In the genomic region with DNA sequence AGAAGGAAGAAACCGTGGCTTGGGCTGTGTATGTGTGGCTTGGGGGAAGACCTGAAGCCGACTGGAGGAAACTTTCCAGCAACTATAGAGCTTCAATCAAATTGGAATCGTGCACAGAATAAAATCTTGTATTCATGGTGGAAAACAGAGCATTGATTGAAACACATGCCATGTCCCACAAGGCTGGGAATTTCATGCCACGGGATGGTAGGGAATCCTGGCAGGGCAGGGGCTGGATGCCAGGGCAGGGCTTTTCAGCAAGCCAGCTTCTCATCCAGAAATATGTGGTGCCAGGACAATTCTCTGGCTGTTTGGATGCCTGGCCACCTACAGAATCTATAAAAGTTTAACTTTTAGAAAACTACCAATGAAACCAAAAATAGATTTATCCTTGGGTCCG, we compare ENCODE assay signal across 17 mouse cellular contexts.
DNase-seq lines count a peak whose midpoint lies in the region; ATAC-seq and TF ChIP-seq lines count a peak whose summit lies in the region.
"Had no signal": no experiment of that assay in that cellular context is flagged by ENCODE, and none has a peak within 500 bp of the region (broad histone marks: within the 10 kb centered on the region; RNA-seq: fewer than 3 reads in every experiment).

No protein-coding gene starts in this region.

- peak overlapping the region; percentile 20; the same call in 1 of the 2 replicates for H3K27ac ChIP-seq in midbrain, embryonic 12.5 days (replicated peaks)
- H3K27ac ChIP-seq in midbrain, embryonic 16.5 days (ENCODE audit: low read length), result no peak overlapping the region
- H3K27ac ChIP-seq in forebrain, postnatal 0 days (ENCODE audit: low read depth, low read length), result no peak overlapping the region
- H3K27ac ChIP-seq in midbrain, embryonic 15.5 days, result no peak overlapping the region
- H3K27ac ChIP-seq: embryonic facial prominence, embryonic 15.5 days; heart, embryonic 13.5 days; lung, embryonic 15.5 days had no signal

- H3K9ac ChIP-seq in midbrain, embryonic 12.5 days (replicated peaks), result no peak overlapping the region
- H3K9ac ChIP-seq in midbrain, embryonic 16.5 days (ENCODE audit: low read depth, low read length), result no peak overlapping the region
- no peak overlapping the region for H3K9ac ChIP-seq in forebrain, postnatal 0 days
- no peak overlapping the region for H3K9ac ChIP-seq in midbrain, embryonic 15.5 days
- H3K9ac ChIP-seq: embryonic facial prominence, embryonic 15.5 days; heart, embryonic 13.5 days; lung, embryonic 15.5 days had no signal

- 0 out of 2 replicates have a peak, but pooled peaks cover 7% of the 10 kb centered on the region for H3K27me3 ChIP-seq in midbrain, embryonic 12.5 days
- H3K27me3 ChIP-seq in midbrain, embryonic 16.5 days (ENCODE audit: control insufficient read depth, insufficient read depth, low read depth, low read length), result no peaks in the 10 kb centered on the region
- H3K27me3 ChIP-seq in forebrain, postnatal 0 days (ENCODE audit: insufficient read depth, low read length), result no peaks in the 10 kb centered on the region
- no peaks in the 10 kb centered on the region for H3K27me3 ChIP-seq in midbrain, embryonic 15.5 days (replicated peaks)
- H3K27me3 ChIP-seq: embryonic facial prominence, embryonic 15.5 days; heart, embryonic 13.5 days; lung, embryonic 15.5 days; Patski had no signal

- no peak overlapping the region for H3K4me2 ChIP-seq in midbrain, embryonic 12.5 days (replicated peaks)
- H3K4me2 ChIP-seq in midbrain, embryonic 16.5 days (ENCODE audit: low read length), result no peak overlapping the region
- H3K4me2 ChIP-seq in forebrain, postnatal 0 days (ENCODE audit: low read depth), result no peak overlapping the region
- H3K4me2 ChIP-seq in midbrain, embryonic 15.5 days, result no peak overlapping the region
- H3K4me2 ChIP-seq: embryonic facial prominence, embryonic 15.5 days; heart, embryonic 13.5 days; liver, embryonic 11.5 days; lung, embryonic 15.5 days had no signal

- WGBS in midbrain, embryonic 12.5 days, result 84% methylated on average over 5 of the region's 5 CpGs
- 68% methylated on average over 5 of the region's 5 CpGs for WGBS in midbrain, embryonic 16.5 days
- 45% methylated on average over 5 of the region's 5 CpGs for WGBS in forebrain, postnatal 0 days
- 66% methylated on average over 5 of the region's 5 CpGs for WGBS in midbrain, embryonic 15.5 days

- H3K4me3 ChIP-seq in midbrain, embryonic 12.5 days, result no peak overlapping the region
- H3K4me3 ChIP-seq in midbrain, embryonic 16.5 days (ENCODE audit: low read depth, low read length), result no peak overlapping the region
- H3K4me3 ChIP-seq in forebrain, postnatal 0 days (ENCODE audit: low read depth, low read length), result no peak overlapping the region
- no peak overlapping the region for H3K4me3 ChIP-seq in midbrain, embryonic 15.5 days
- H3K4me3 ChIP-seq: embryonic facial prominence, embryonic 15.5 days; heart, embryonic 13.5 days; lung, embryonic 15.5 days had no signal

- ATAC-seq in midbrain, embryonic 12.5 days (ENCODE audit: low FRiP score, low read depth), result no peak
- no peak for ATAC-seq in midbrain, embryonic 16.5 days
- 0 out of 2 replicates have a peak, but pooled peaks have one; percentile 17 for ATAC-seq in forebrain, postnatal 0 days
- peak; percentile 19; the same call in 1 of the 2 replicates for ATAC-seq in midbrain, embryonic 15.5 days (replicated peaks)
- ATAC-seq: Patski had no signal

- TF ChIP-seq CTCF in forebrain, postnatal 0 days (IDR thresholded peaks at IDR 0.05; ENCODE audit: low read depth), result no peak

- H3K9me3 ChIP-seq in midbrain, embryonic 12.5 days, result no peaks in the 10 kb centered on the region
- no peaks in the 10 kb centered on the region for H3K9me3 ChIP-seq in midbrain, embryonic 16.5 days (replicated peaks; ENCODE audit: control insufficient read depth, low read length, poor library complexity, severe bottlenecking)
- H3K9me3 ChIP-seq in forebrain, postnatal 0 days (ENCODE audit: low read length), result no peaks in the 10 kb centered on the region
- H3K9me3 ChIP-seq in midbrain, embryonic 15.5 days, result no peaks in the 10 kb centered on the region
- H3K9me3 ChIP-seq: embryonic facial prominence, embryonic 15.5 days; heart, embryonic 13.5 days; lung, embryonic 15.5 days had no signal

- peak; percentile 29 for DNase-seq in cerebellum, adult 8-10 months
- no peak for DNase-seq in cerebellum, adult 9-11 months
- peak; percentile 28 for DNase-seq in forebrain, postnatal 0 days
- no peak for DNase-seq in frontal cortex, postnatal 10 days (ENCODE audit: low spot score in 2 of 2)
- DNase-seq in lung, adult 18-20 months, result no peak
- DNase-seq: heart, postnatal 4 days; kidney, adult 11 months; kidney, postnatal 10 days; layer of hippocampus, adult 9-11 months had no signal

- H3K4me1 ChIP-seq in midbrain, embryonic 12.5 days, result peaks cover 42% of the 10 kb centered on the region
- H3K4me1 ChIP-seq in midbrain, embryonic 16.5 days (ENCODE audit: control insufficient read depth, insufficient read depth, low read length), result peaks cover 19% of the 10 kb centered on the region
- H3K4me1 ChIP-seq in forebrain, postnatal 0 days (ENCODE audit: insufficient read depth), result no peaks in the 10 kb centered on the region; the same call in 1 of the 2 replicates
- peaks cover 30% of the 10 kb centered on the region for H3K4me1 ChIP-seq in midbrain, embryonic 15.5 days
- H3K4me1 ChIP-seq: lung, embryonic 15.5 days had no signal

- no peaks in the 10 kb centered on the region for H3K36me3 ChIP-seq in midbrain, embryonic 12.5 days
- H3K36me3 ChIP-seq in midbrain, embryonic 16.5 days (ENCODE audit: control insufficient read depth, insufficient read depth, low read length), result no peaks in the 10 kb centered on the region
- no peaks in the 10 kb centered on the region for H3K36me3 ChIP-seq in forebrain, postnatal 0 days (ENCODE audit: insufficient read depth)
- no peaks in the 10 kb centered on the region for H3K36me3 ChIP-seq in midbrain, embryonic 15.5 days (replicated peaks)
- H3K36me3 ChIP-seq: embryonic facial prominence, embryonic 15.5 days; heart, embryonic 13.5 days; lung, embryonic 15.5 days had no signal

Comparison
In these comparisons a context has a peak if more than half of its experiments do, and no peak if none do; other contexts are left out.
1. DNase-seq: peak in cerebellum, adult 8-10 months (single experiment) and forebrain, postnatal 0 days (single experiment); none in cerebellum, adult 9-11 months (single experiment), frontal cortex, postnatal 10 days (0 of 2) and lung, adult 18-20 months (0 of 2).
2. ATAC-seq: peak in forebrain, postnatal 0 days (single experiment) and midbrain, embryonic 15.5 days (single experiment); none in midbrain, embryonic 12.5 days (single experiment) and midbrain, embryonic 16.5 days (single experiment).